In genomic region chr19:57558420-57558967, GRCm38 (mm10) we compare ENCODE assay signal across 18 mouse cellular contexts. TPM values are rescaled to one million over a fixed set of nuclear protein-coding genes. Genes with fewer than 3 reads are reported as not detected.
DNase-seq lines count a peak whose midpoint lies in the region; ATAC-seq and TF ChIP-seq lines count a peak whose summit lies in the region.
"Had no signal": no experiment of that assay in that cellular context is flagged by ENCODE, and none has a peak within 500 bp of the region (broad histone marks: within the 10 kb centered on the region; RNA-seq: fewer than 3 reads in every experiment).

No protein-coding gene starts in this region.

- no peaks in the 10 kb centered on the region for H3K79me2 ChIP-seq in heart, adult 2 months (replicated peaks; ENCODE audit: control insufficient read depth, insufficient read depth, low read length)

- intact Hi-C loops in heart, adult 2 months (cut with DNase I): no loop called here

- H3K4me3 ChIP-seq in intestine, embryonic 14.5 days (ENCODE audit: low read depth, low read length): no peak overlapping the region
- H3K4me3 ChIP-seq in intestine, postnatal 0 days (ENCODE audit: low read depth, low read length): no peak overlapping the region
- H3K4me3 ChIP-seq in forebrain, embryonic 16.5 days (replicated peaks; ENCODE audit: low read length): no peak overlapping the region
- H3K4me3 ChIP-seq in hindbrain, postnatal 0 days (ENCODE audit: low read length): no peak overlapping the region
- H3K4me3 ChIP-seq in heart, adult 2 months: no peak overlapping the region
- H3K4me3 ChIP-seq: embryonic facial prominence, embryonic 15.5 days; heart, embryonic 10.5 days; myocyte had no signal

- DNase-seq in intestine, embryonic 14.5 days (ENCODE audit: low spot score): peak; percentile 36
- DNase-seq in hindbrain, postnatal 0 days (ENCODE audit: low spot score): no peak
- peak; percentile 70 for DNase-seq in retina, embryonic 14.5 days (ENCODE audit: low spot score)
- DNase-seq in right cerebral cortex, postnatal 36 days (ENCODE audit: low spot score in 2 of 2): no peak
- DNase-seq in cerebellum, adult 18-20 months: no peak
- no peak for DNase-seq in heart, adult 2 months
- DNase-seq: adrenal gland, postnatal 10 days; gastrocnemius, postnatal 14 days; kidney, adult 2 months; kidney, postnatal 36 days; lung, embryonic 14.5 days; thymus, adult 2 months had no signal

- no peaks in the 10 kb centered on the region for H3K9me3 ChIP-seq in intestine, embryonic 14.5 days (ENCODE audit: control insufficient read depth, low read length)
- no peaks in the 10 kb centered on the region for H3K9me3 ChIP-seq in intestine, postnatal 0 days (ENCODE audit: control insufficient read depth)
- H3K9me3 ChIP-seq in forebrain, embryonic 16.5 days (ENCODE audit: control insufficient read depth, low read length): no peaks in the 10 kb centered on the region
- no peaks in the 10 kb centered on the region for H3K9me3 ChIP-seq in hindbrain, postnatal 0 days (ENCODE audit: low read length)
- H3K9me3 ChIP-seq: embryonic facial prominence, embryonic 15.5 days; heart, embryonic 10.5 days had no signal

- no peaks in the 10 kb centered on the region for H3K4me1 ChIP-seq in intestine, embryonic 14.5 days (replicated peaks; ENCODE audit: control insufficient read depth, insufficient read depth, low read length)
- H3K4me1 ChIP-seq in intestine, postnatal 0 days (replicated peaks; ENCODE audit: control insufficient read depth, insufficient read depth, low read length): no peaks in the 10 kb centered on the region
- H3K4me1 ChIP-seq in forebrain, embryonic 16.5 days (replicated peaks; ENCODE audit: control insufficient read depth, insufficient read depth, low read length): peaks cover 7% of the 10 kb centered on the region
- H3K4me1 ChIP-seq in hindbrain, postnatal 0 days (ENCODE audit: insufficient read depth, low read length): no peaks in the 10 kb centered on the region
- no peaks in the 10 kb centered on the region for H3K4me1 ChIP-seq in heart, adult 2 months (ENCODE audit: control insufficient read depth, insufficient read depth, low read length)
- H3K4me1 ChIP-seq: embryonic facial prominence, embryonic 15.5 days; heart, embryonic 10.5 days had no signal

- H3K4me2 ChIP-seq in intestine, embryonic 14.5 days (ENCODE audit: low read length): no peak overlapping the region
- H3K4me2 ChIP-seq in intestine, postnatal 0 days (replicated peaks; ENCODE audit: low read depth): no peak overlapping the region
- H3K4me2 ChIP-seq in forebrain, embryonic 16.5 days (ENCODE audit: low read length): peak overlapping the region; percentile 16; the same call in 1 of the 2 replicates
- H3K4me2 ChIP-seq in hindbrain, postnatal 0 days (ENCODE audit: low read depth, low read length): peak overlapping the region; percentile 22; the same call in 1 of the 2 replicates
- H3K4me2 ChIP-seq: embryonic facial prominence, embryonic 15.5 days; lung, embryonic 14.5 days had no signal

- no peak for TF ChIP-seq POLR2A in heart, adult 2 months (IDR thresholded peaks at IDR 0.05; ENCODE audit: insufficient read depth, low read depth, low read length)

- no peak for TF ChIP-seq EP300 in heart, adult 2 months (IDR thresholded peaks at IDR 0.05; ENCODE audit: insufficient read depth, low read depth, low read length)

- H3K27me3 ChIP-seq in intestine, embryonic 14.5 days (replicated peaks; ENCODE audit: control insufficient read depth, insufficient read depth, low read length): no peaks in the 10 kb centered on the region
- H3K27me3 ChIP-seq in intestine, postnatal 0 days (replicated peaks; ENCODE audit: control insufficient read depth, insufficient read depth, low read length): no peaks in the 10 kb centered on the region
- no peaks in the 10 kb centered on the region for H3K27me3 ChIP-seq in forebrain, embryonic 16.5 days (replicated peaks; ENCODE audit: control insufficient read depth, insufficient read depth, low read length)
- H3K27me3 ChIP-seq in hindbrain, postnatal 0 days (ENCODE audit: insufficient read depth, low read length): no peaks in the 10 kb centered on the region
- H3K27me3 ChIP-seq in heart, adult 2 months (ENCODE audit: control insufficient read depth, insufficient read depth, low read length): no peaks in the 10 kb centered on the region
- H3K27me3 ChIP-seq: CH12.LX; embryonic facial prominence, embryonic 15.5 days had no signal

- H3K27ac ChIP-seq in intestine, embryonic 14.5 days (ENCODE audit: low read depth): no peak overlapping the region
- no peak overlapping the region for H3K27ac ChIP-seq in intestine, postnatal 0 days (ENCODE audit: low read depth, low read length)
- no peak overlapping the region for H3K27ac ChIP-seq in forebrain, embryonic 16.5 days (ENCODE audit: low read length)
- peak overlapping the region; percentile 2; the same call in 1 of the 2 replicates for H3K27ac ChIP-seq in hindbrain, postnatal 0 days
- no peak overlapping the region for H3K27ac ChIP-seq in heart, adult 2 months
- H3K27ac ChIP-seq: embryonic facial prominence, embryonic 15.5 days; heart, embryonic 10.5 days had no signal

- ATAC-seq in intestine, embryonic 14.5 days (replicated peaks; ENCODE audit: low FRiP score, low TSS enrichment, low read depth): no peak
- no peak for ATAC-seq in intestine, postnatal 0 days
- ATAC-seq in forebrain, embryonic 16.5 days: peak; percentile 66
- ATAC-seq in hindbrain, postnatal 0 days: no peak

- H3K9ac ChIP-seq in intestine, embryonic 14.5 days (ENCODE audit: low read length): no peak overlapping the region
- no peak overlapping the region for H3K9ac ChIP-seq in intestine, postnatal 0 days (ENCODE audit: low read depth, low read length)
- 0 out of 2 replicates have a peak overlapping the region, but pooled peaks have one; percentile 19 for H3K9ac ChIP-seq in forebrain, embryonic 16.5 days (replicated peaks; ENCODE audit: low read depth, low read length)
- H3K9ac ChIP-seq in hindbrain, postnatal 0 days (replicated peaks; ENCODE audit: low read length): no peak overlapping the region
- H3K9ac ChIP-seq in heart, adult 2 months (ENCODE audit: low read depth, low read length): no peak overlapping the region
- H3K9ac ChIP-seq: embryonic facial prominence, embryonic 15.5 days; lung, embryonic 14.5 days had no signal

- H3K36me3 ChIP-seq in intestine, embryonic 14.5 days (ENCODE audit: control insufficient read depth, insufficient read depth, low read length): no peaks in the 10 kb centered on the region
- no peaks in the 10 kb centered on the region for H3K36me3 ChIP-seq in intestine, postnatal 0 days (ENCODE audit: control insufficient read depth, insufficient read depth)
- no peaks in the 10 kb centered on the region for H3K36me3 ChIP-seq in forebrain, embryonic 16.5 days (ENCODE audit: control insufficient read depth, insufficient read depth)
- no peaks in the 10 kb centered on the region for H3K36me3 ChIP-seq in hindbrain, postnatal 0 days (ENCODE audit: insufficient read depth, low read length)
- H3K36me3 ChIP-seq in heart, adult 2 months (ENCODE audit: control insufficient read depth, insufficient read depth, low read length): no peaks in the 10 kb centered on the region
- H3K36me3 ChIP-seq: embryonic facial prominence, embryonic 15.5 days; heart, embryonic 10.5 days had no signal

- no peak for TF ChIP-seq CTCF in intestine, postnatal 0 days (IDR thresholded peaks at IDR 0.05; ENCODE audit: low read depth)
- no peak for TF ChIP-seq CTCF in hindbrain, postnatal 0 days (IDR thresholded peaks at IDR 0.05; ENCODE audit: low read depth)
- no peak for TF ChIP-seq CTCF in heart, adult 2 months (IDR thresholded peaks at IDR 0.05)

- WGBS in intestine, embryonic 14.5 days: 76% methylated on average over 19 of the region's 19 CpGs
- WGBS in intestine, postnatal 0 days: 66% methylated on average over 19 of the region's 19 CpGs
- WGBS in forebrain, embryonic 16.5 days: 24% methylated on average over 19 of the region's 19 CpGs
- 29% methylated on average over 19 of the region's 19 CpGs for WGBS in hindbrain, postnatal 0 days
- 86% methylated on average over 19 of the region's 19 CpGs for WGBS in heart, adult 2 months

RNA-seq across cellular contexts. Expression of gene Atrnl1, which starts 52.3 kb away (rescaled TPM):
- polyA plus RNA-seq in intestine, embryonic 14.5 days (2014; fragmentation: Nextera tagmentation; extraction: Ambion mirVana): 7.4 and 9.3 TPM in 2 replicates
- 2.5 and 2.6 TPM in 2 replicates for polyA plus RNA-seq in intestine, postnatal 0 days (2015; fragmentation: Nextera tagmentation; extraction: Ambion mirVana)
- polyA plus RNA-seq in forebrain, embryonic 16.5 days (2015; fragmentation: Nextera tagmentation; extraction: Ambion mirVana): 8.3 and 9.0 TPM in 2 replicates
- total RNA-seq in hindbrain, postnatal 0 days (2014; rRNA removed): 46.0 and 51.5 TPM in 2 replicates
- 3.7 and 4.4 TPM in 2 replicates for polyA plus RNA-seq in hindbrain, postnatal 0 days (2015; fragmentation: Nextera tagmentation; extraction: Ambion mirVana)
- total RNA-seq in heart, adult 2 months (2021): 10 to 100 TPM; 13.4 to 14.2 TPM
- polyA plus RNA-seq in heart, adult 2 months (2012; rRNA removed): 6.3 and 10.0 TPM in 2 replicates

Comparison
In these comparisons a context has a peak if more than half of its experiments do, and no peak if none do; other contexts are left out.
1. DNase-seq: peak in intestine, embryonic 14.5 days (single experiment) and retina, embryonic 14.5 days (single experiment); none in hindbrain, postnatal 0 days (single experiment), right cerebral cortex, postnatal 36 days (0 of 2), cerebellum, adult 18-20 months (0 of 2) and heart, adult 2 months (0 of 2).
2. H3K4me2 ChIP-seq: peak in forebrain, embryonic 16.5 days (single experiment) and hindbrain, postnatal 0 days (single experiment); none in intestine, embryonic 14.5 days (single experiment) and intestine, postnatal 0 days (single experiment).